Mouse (Mus musculus): ENCODE results near the gene Tapbpl.

- TF ChIP-seq CTCF (IDR thresholded peaks at IDR 0.05; ENCODE audit: extremely low read depth, insufficient read length, insufficient replicate concordance, low read depth, low read length) = no peak
- TF ChIP-seq POLR2A (IDR thresholded peaks at IDR 0.05; ENCODE audit: low read depth, low read length) = no peak
Observed at GRCm38 (mm10) chr6:125252285-125252684, 20.6 kb upstream of the Tapbpl start.
